Mouse (Mus musculus) stomach, postnatal 0 days (tissue): ENCODE measurements around the gene Btf3l4.

Source experiments
- CTCF ChIP-seq: IDR thresholded peaks from 2 replicates; pipeline ENCODE4 v1.5.1; 2016; ENCODE audit warnings: antibody characterized with exemption, low read depth, mild to moderate bottlenecking, moderate library complexity
- EP300 ChIP-seq: optimal IDR thresholded peaks from 2 replicates; pipeline ENCODE3; 2016; ENCODE audit warnings: antibody characterized with exemption

DNA sequence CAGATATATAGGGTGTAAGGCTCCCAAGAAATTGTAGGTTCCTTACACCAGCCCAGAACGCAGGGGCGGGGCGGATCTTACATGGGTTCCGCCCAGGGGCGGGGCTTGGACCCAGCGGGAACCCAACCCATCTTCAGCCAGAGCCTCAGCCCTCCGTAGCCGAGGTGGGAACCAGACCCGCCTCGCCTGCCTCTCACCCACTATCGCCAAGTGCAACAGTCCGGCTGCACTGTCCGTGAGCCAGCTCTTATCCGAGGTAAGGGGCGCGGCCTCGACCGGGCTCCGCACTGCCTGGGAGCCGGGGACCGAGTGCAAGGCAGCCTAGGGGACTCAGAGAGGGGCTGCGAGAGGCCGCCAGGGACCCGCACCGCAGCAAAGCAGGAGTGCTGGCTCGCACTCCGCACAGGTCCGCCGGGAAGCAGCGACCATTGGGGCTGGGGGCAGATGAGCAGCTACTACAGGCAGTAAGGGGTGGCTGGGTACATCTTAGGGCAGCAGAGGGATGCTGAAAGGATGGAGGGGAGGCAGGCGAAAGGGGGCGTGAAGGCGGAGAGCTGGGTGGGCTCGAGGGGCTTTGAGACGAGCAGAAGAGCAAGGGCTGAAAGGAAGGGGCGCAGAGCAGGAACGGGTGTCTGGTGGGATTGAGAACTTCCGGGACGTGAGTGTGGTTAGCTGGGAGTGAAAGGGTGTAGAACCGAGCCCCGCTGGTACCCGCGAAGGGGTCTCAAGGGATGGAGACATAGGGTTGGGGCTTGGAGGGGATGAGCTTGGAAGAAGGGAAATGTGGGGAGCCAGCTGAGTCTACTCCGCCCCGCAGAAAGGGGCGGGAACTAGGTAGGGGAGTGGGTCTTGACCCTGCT lies 45.8 kb upstream of the Btf3l4 start, which contains the start of gene Rab3b:
- TF ChIP-seq CTCF, result no peak
- no peak for TF ChIP-seq EP300
